Mouse (Mus musculus) ovary, postnatal 14 days (tissue): ENCODE measurements around the gene Xpa.
A peak's percentile ranks its signal among the peaks of the same experiment; 100 is the strongest.

Experiments used
- DNase-seq: peaks from one replicate; pipeline ENCODE4 v3.0.0; 2022; ENCODE audit warnings: low spot score

Gene Xpa

DNA sequence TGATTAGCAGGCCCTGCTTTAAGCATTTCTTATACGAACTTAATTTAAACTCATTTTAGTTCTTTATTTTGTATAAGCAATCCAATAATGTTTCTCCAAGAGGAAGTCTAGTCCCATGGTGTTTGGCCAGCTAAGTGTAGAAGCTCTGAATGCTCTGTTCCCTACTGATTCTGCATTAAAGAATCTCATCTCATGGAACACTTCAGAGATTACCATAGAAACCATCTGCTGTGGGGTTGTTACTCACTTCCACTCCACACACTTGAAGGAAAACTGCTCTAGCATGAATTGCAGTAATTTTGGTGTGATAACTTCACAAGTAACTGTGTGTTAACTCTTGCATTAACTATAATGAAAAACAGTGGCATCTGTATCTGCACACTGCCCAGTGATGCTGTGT is 49.2 kb downstream of the Xpa start:
- DNase-seq, result no peak

GRCm38 (mm10) chr4:46144323-46144722 is 51.8 kb downstream of the Xpa start:
- no peak for DNase-seq

DNA sequence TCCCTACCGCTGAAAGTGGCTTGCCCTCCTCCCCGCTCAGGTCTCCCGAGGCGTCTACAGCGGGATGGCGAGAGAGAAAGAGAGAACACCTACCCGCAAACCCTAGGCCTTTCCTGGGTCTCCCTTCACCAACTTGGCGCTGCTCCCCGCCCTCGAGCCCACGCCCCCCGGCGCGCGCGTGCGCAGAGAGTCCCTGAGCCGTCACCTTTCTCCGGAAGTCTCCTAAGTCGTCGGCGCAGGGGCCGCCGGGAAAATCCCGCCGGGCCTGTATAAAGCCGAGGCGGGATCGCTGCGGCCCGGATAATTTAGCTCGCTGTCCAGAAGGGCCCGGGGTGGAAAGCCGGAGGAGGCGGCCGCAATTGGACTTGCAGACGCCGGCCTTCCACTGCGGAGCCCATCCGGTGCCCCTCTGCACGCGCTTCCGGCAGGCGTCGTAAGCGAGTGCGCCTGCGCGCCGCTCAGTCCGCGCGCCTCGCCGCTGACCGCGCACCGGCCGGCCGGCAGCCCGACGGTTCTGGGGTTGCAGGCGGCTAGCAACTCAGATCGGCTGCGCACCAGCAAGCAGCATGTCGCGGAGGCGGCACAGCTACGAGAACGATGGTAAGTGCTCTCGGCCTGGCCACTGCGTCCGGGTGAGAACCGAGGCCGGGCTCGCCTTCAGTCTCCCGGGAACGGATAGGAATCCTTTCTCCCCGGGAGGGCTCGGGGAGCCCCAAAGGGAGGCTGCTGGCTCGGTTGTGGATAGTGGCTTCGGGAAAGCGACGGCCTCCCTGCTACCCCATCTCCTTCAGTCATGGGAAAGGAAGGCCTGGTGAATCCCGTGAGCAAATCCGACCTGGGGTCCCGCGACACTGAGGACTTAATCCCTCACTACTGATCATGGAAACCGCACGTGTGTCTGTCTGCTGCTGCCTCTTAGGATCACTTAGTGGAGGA is 57.6 kb downstream of the Xpa start, which contains the start of the genes Ncbp1 and Tstd2:
Ncbp1 (plus strand) TSS at position 327 of the 936 bp plus-strand sequence.
Tstd2 (minus strand) TSS at position 408 of the 936 bp plus-strand sequence.
- peak; percentile 91 for DNase-seq

GRCm38 (mm10) chr4:46137629-46138286 is 58.4 kb downstream of the Xpa start:
- peak; percentile 8 for DNase-seq

- no peak for DNase-seq
Observed at GRCm38 (mm10) chr4:46131791-46132190, 64.3 kb downstream of the Xpa start.

GRCm38 (mm10) chr4:46130221-46130620 is 65.9 kb downstream of the Xpa start:
- DNase-seq, result peak; percentile 36

- DNase-seq, result no peak
Observed at GRCm38 (mm10) chr4:46129311-46130004, 66.7 kb downstream of the Xpa start.

DNA sequence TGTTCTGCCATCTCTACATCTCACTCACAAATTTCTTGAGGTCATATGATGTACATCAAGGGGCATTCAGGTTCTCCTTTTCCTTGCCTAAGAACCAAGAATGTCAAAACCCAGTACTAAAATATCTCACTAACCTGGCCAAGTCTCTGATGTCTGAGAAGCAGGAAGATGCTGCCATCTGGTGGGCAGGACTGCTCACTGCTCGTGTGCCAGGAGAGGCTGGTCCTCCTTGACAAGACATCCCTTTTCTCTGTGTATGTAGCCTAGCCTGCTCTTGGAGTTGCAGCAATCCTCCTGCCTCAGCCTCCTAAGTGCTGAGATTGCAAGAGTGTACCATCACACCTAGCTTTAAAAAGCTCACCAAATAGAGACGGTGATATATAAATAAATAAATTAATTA is 69.6 kb downstream of the Xpa start:
- peak; percentile 54 for DNase-seq

GRCm38 (mm10) chr4:46123358-46123757 is 72.8 kb downstream of the Xpa start:
- no peak for DNase-seq

GRCm38 (mm10) chr4:46120767-46121166 is 75.3 kb downstream of the Xpa start:
- DNase-seq, result no peak

- no peak for DNase-seq
Observed at GRCm38 (mm10) chr4:46119514-46120094, 76.5 kb downstream of the Xpa start.

- no peak for DNase-seq
Observed at GRCm38 (mm10) chr4:46117536-46117935, 78.6 kb downstream of the Xpa start.

DNA sequence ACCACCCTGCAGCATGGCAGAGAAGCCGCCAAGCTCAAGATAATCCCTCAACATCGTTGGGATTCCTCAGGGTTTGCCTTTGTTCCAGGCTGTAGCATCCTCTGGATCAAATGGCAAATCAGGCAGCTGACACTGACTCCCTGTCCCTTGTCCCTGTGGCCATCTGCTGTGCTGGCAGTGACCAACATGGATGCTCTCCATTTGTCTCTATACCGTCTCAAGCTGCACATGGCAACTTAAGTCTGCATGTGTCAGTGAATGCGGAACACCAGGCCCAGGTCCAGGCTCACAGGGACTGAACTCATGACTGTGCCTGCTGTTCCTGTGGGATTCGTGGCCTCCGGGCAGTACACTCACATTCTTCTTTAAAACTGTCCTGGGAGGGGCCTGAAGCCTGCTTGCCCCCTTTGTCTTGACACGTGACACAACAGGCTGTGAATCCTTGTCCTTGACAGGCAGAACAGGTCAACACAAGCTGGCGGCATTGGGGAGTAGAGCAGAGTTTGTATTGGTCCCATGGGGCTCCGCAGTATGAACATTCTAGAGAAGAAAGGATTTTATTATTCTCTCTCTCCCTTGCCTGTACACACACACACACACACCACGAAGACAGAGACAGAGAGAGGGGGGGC is 79.5 kb downstream of the Xpa start:
- no peak for DNase-seq

- DNase-seq, result no peak
Observed at GRCm38 (mm10) chr4:46115308-46115707, 80.8 kb downstream of the Xpa start.

DNA sequence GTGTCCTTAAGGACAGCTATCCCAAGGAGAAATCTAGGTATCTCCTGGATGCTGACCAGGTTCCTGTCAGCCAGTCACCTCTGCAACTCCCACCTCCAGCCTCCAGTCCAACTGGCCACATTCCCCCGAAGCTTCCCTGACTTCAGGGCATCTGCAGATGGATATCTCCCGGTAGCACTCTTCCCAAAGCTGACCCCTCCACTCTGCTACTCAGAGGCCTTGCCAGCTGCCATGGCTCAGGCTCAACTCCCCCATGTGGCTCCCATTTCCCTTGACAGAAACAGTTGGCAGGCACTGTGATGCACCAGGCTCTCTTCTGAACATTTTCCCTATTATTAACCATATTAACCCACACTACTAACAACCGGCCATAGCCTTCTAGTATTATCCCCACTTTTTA is 84.8 kb downstream of the Xpa start:
- no peak for DNase-seq

GRCm38 (mm10) chr4:46110084-46110483 is 86.0 kb downstream of the Xpa start:
- DNase-seq, result no peak
